Mouse (Mus musculus): ENCODE measurements around the gene Btbd16.

Btbd16 gene

GRCm38 (mm10) chr7:130865613-130866591 is 92.0 kb downstream of the Btbd16 start, which contains the start of gene Plekha1:
Gene Plekha1, plus strand, starts transcription at chr7:130865756.
- peak; percentile 99 for DNase-seq (ENCODE audit: low spot score)

- no peak for DNase-seq (ENCODE audit: low spot score)
Observed at GRCm38 (mm10) chr7:130866640-130867039, 92.8 kb downstream of the Btbd16 start.

- no peak for DNase-seq (ENCODE audit: low spot score)
Observed at GRCm38 (mm10) chr7:130867256-130867655, 93.4 kb downstream of the Btbd16 start.
